Mouse (Mus musculus): ENCODE results near the gene Rpl29.

- TF ChIP-seq CTCF (IDR thresholded peaks at IDR 0.05; ENCODE audit: control insufficient read depth, insufficient read depth, insufficient replicate concordance, low read depth, low read length) (no peak), POLR2A (IDR thresholded peaks at IDR 0.05; ENCODE audit: control insufficient read depth, low read depth, low read length) (no peak)
Measured at GRCm38 (mm10) chr9:106444836-106445235, 15.6 kb downstream of the Rpl29 start.

Measured in testis, adult 2 months (tissue).